ENCODE assay signal across 8 mouse cellular contexts in the genomic region with DNA sequence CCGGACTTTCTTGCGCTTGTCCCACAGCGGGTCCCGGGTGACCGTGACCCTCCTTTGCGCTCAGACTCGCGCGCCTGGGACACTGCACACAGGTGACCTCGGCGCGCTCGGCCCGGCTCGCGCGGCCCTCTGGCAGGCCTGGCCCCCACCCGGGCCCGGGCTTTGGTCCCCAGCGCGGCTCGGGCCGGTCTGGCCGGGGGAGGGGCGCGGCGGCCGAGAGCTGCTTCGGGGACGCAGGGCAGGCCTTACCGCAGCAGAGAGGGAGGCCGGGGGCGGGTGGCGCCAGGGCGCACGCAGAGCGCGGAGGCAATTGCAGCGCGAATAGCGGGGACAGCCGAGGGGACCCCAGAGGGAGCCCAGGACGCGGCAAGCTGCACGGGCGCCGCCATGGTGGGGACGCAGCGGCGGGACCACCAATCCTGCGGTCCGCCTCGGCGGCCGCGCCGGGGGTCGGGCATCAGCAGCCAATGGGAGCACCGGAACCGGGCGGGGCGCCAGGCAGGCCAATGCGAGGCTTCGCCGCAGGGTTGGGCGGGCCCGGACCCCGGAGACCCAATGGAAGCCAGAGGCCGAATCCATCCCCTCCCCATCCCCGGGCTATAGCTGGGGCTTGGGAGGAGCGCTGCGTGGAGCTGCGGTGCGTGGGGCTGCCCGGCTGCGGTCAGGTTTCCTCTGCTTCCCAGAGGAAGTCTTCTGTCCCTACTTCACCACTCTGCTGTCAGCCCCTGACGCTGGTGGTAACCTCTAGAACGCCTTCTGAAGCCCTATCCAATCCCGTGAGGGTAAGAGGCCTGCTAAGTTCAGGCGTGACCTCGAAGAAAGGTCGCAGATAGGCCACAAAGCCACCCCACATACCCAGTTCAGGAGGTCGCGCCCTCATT. TPM values are rescaled to one million over a fixed set of nuclear protein-coding genes. Genes with fewer than 3 reads are reported as not detected.
DNase-seq lines count a peak whose midpoint lies in the region; ATAC-seq and TF ChIP-seq lines count a peak whose summit lies in the region.

Gene St3gal3, minus strand, starts transcription at position 430 of the 881 bp plus-strand sequence.

- H3K4me2 ChIP-seq in heart, embryonic 11.5 days: peak within 1 kb of the TSS; percentile 78
- H3K4me2 ChIP-seq in kidney, embryonic 16.5 days (replicated peaks; ENCODE audit: low read depth, low read length): peak within 1 kb of the TSS; percentile 84
- H3K4me2 ChIP-seq in myocyte (ENCODE audit: low read depth): peak within 1 kb of the TSS; percentile 89

- H3K27me3 ChIP-seq in heart, embryonic 11.5 days (ENCODE audit: control insufficient read depth, insufficient read depth, low read length): no peaks in the 10 kb centered on the region
- no peaks in the 10 kb centered on the region for H3K27me3 ChIP-seq in kidney, embryonic 16.5 days (ENCODE audit: insufficient read depth, low read length)
- H3K27me3 ChIP-seq in liver, adult 2 months (ENCODE audit: control insufficient read depth, insufficient read depth, low read length): no peaks in the 10 kb centered on the region
- no peaks in the 10 kb centered on the region for H3K27me3 ChIP-seq in myocyte (ENCODE audit: control insufficient read depth, insufficient read depth, insufficient read length)
- H3K27me3 ChIP-seq in splenic B cell, adult 2 months (ENCODE audit: control insufficient read depth, insufficient read depth, low read length, poor library complexity, severe bottlenecking): no peaks in the 10 kb centered on the region

- H3K79me2 ChIP-seq in liver, adult 2 months (ENCODE audit: control insufficient read depth, insufficient read depth, low read length): peaks cover 18% of the 10 kb centered on the region
- H3K79me2 ChIP-seq in myocyte (ENCODE audit: control insufficient read depth, insufficient read depth): peaks cover 24% of the 10 kb centered on the region

- TF ChIP-seq POLR2A in liver, adult 2 months (IDR thresholded peaks at IDR 0.05; ENCODE audit: extremely low read depth, insufficient read depth, low read length): peak; percentile 82
- peak; percentile 74 for TF ChIP-seq POLR2A in myocyte (IDR thresholded peaks at IDR 0.05; ENCODE audit: insufficient read length, low read depth)

- no peaks in the 10 kb centered on the region for H3K9me3 ChIP-seq in heart, embryonic 11.5 days (replicated peaks; ENCODE audit: control insufficient read depth, low read length)
- no peaks in the 10 kb centered on the region for H3K9me3 ChIP-seq in kidney, embryonic 16.5 days (ENCODE audit: low read length)

- peak within 1 kb of the TSS; percentile 30 for H3K27ac ChIP-seq in heart, embryonic 11.5 days (ENCODE audit: low read depth, low read length)
- peak within 1 kb of the TSS; percentile 72 for H3K27ac ChIP-seq in kidney, embryonic 16.5 days (ENCODE audit: low read length)
- H3K27ac ChIP-seq in liver, adult 2 months (replicated peaks; ENCODE audit: insufficient read depth, low read depth, low read length): peak within 1 kb of the TSS; percentile 96

- under 1% methylated on average over 83 of the region's 84 CpGs for WGBS in heart, embryonic 11.5 days (ENCODE audit: insufficient replicate concordance)
- WGBS in kidney, embryonic 16.5 days: under 1% methylated on average over 79 of the region's 84 CpGs
- WGBS in liver, adult 2 months: under 1% methylated on average over 82 of the region's 84 CpGs

- no peaks in the 10 kb centered on the region; the same call in 1 of the 2 replicates for H3K4me1 ChIP-seq in heart, embryonic 11.5 days (ENCODE audit: control insufficient read depth, insufficient read depth, low read length)
- H3K4me1 ChIP-seq in kidney, embryonic 16.5 days (ENCODE audit: insufficient read depth, low read length): peaks cover 11% of the 10 kb centered on the region
- H3K4me1 ChIP-seq in liver, adult 2 months (ENCODE audit: control insufficient read depth, insufficient read depth, low read length): peaks cover 36% of the 10 kb centered on the region

- peak within 1 kb of the TSS; percentile 32 for H3ac ChIP-seq in myocyte (ENCODE audit: control insufficient read depth, insufficient read length)

- ATAC-seq in erythroblast, adult 5-6 weeks (replicated peaks; ENCODE audit: low FRiP score, poor library complexity, severe bottlenecking): peak; percentile 97
- peak; percentile 98 for ATAC-seq in heart, embryonic 11.5 days (replicated peaks; ENCODE audit: insufficient number of reproducible peaks, low FRiP score, low TSS enrichment)
- ATAC-seq in kidney, embryonic 16.5 days (ENCODE audit: low FRiP score, low TSS enrichment): peak; percentile 99

- H3K9ac ChIP-seq in heart, embryonic 11.5 days (ENCODE audit: low read depth, low read length): peak within 1 kb of the TSS; percentile 79
- peak within 1 kb of the TSS; percentile 83 for H3K9ac ChIP-seq in kidney, embryonic 16.5 days (replicated peaks; ENCODE audit: low read length)
- H3K9ac ChIP-seq in liver, adult 2 months (ENCODE audit: low read depth, low read length): peak within 1 kb of the TSS; percentile 99

- H3K4me3 ChIP-seq in heart, embryonic 11.5 days (ENCODE audit: low read depth, low read length): peak within 1 kb of the TSS; percentile 79
- peak within 1 kb of the TSS; percentile 82 for H3K4me3 ChIP-seq in kidney, embryonic 16.5 days (ENCODE audit: low read length)
- H3K4me3 ChIP-seq in liver, adult 2 months (ENCODE audit: insufficient read depth, low read depth, low read length): peak within 1 kb of the TSS; percentile 96
- H3K4me3 ChIP-seq in myocyte: peak within 1 kb of the TSS; percentile 44

- peaks cover 19% of the 10 kb centered on the region for H3K36me3 ChIP-seq in heart, embryonic 11.5 days (ENCODE audit: control insufficient read depth, insufficient read depth, low read length)
- peaks cover 30% of the 10 kb centered on the region for H3K36me3 ChIP-seq in kidney, embryonic 16.5 days (ENCODE audit: insufficient read depth, low read length)
- no peaks in the 10 kb centered on the region for H3K36me3 ChIP-seq in liver, adult 2 months (ENCODE audit: control insufficient read depth, insufficient read depth, low read length)
- peaks cover 15% of the 10 kb centered on the region for H3K36me3 ChIP-seq in myocyte (ENCODE audit: control insufficient read depth, insufficient read depth)
- no peaks in the 10 kb centered on the region for H3K36me3 ChIP-seq in splenic B cell, adult 2 months (ENCODE audit: control insufficient read depth, insufficient read depth, low read length, poor library complexity, severe bottlenecking)

- DNase-seq in B cell, adult 2 months: peak; percentile 86 to 87
- peak; percentile 99 for DNase-seq in brain, adult 2 months (ENCODE audit: low read depth, low spot score)
- DNase-seq in liver, adult 2 months (ENCODE audit: extremely low read depth, low read depth, low spot score): peak; percentile 80
- DNase-seq in splenic B cell, adult 2 months (ENCODE audit: low read depth, low spot score): peak; percentile 84

- no peak for TF ChIP-seq CTCF in liver, adult 2 months (IDR thresholded peaks at IDR 0.05; ENCODE audit: low read depth, low read length)

TF ChIP-seq in myocyte, 11 proteins besides CTCF, POLR2A, EP300 and RAD21:
- no peak for TF ChIP-seq TCF12 (IDR thresholded peaks at IDR 0.05; ENCODE audit: insufficient read depth, poor library complexity, severe bottlenecking)
- TF ChIP-seq SRF (IDR thresholded peaks at IDR 0.05; ENCODE audit: control insufficient read depth, insufficient read length, low read depth): no peak
- TF ChIP-seq CEBPB (IDR thresholded peaks at IDR 0.05; ENCODE audit: insufficient read depth, poor library complexity, severe bottlenecking): no peak
- TF ChIP-seq USF1 (IDR thresholded peaks at IDR 0.05; ENCODE audit: low read depth): no peak
- TF ChIP-seq POLR2AphosphoS2 (IDR thresholded peaks at IDR 0.05; ENCODE audit: insufficient read length, low read depth): peak; percentile 91
- no peak for TF ChIP-seq REST (IDR thresholded peaks at IDR 0.05; ENCODE audit: insufficient read depth, insufficient read length)
- no peak for TF ChIP-seq MYOG (IDR thresholded peaks at IDR 0.05; ENCODE audit: control insufficient read depth in 1 of 3, insufficient read depth in 1 of 3, insufficient read length in 2 of 3, low read depth in 2 of 3)
- no peak for TF ChIP-seq MAX (IDR thresholded peaks at IDR 0.05; ENCODE audit: low read depth)
- peak; percentile 3 for TF ChIP-seq TCF3 (IDR thresholded peaks at IDR 0.05; ENCODE audit: insufficient read length, low read depth)
- TF ChIP-seq E2F4 (IDR thresholded peaks at IDR 0.05; ENCODE audit: insufficient read depth): no peak
- no peak for TF ChIP-seq MYOD1 (IDR thresholded peaks at IDR 0.05; ENCODE audit: control insufficient read depth in 1 of 3, insufficient read length in 2 of 3, low read depth in 2 of 3)

RNA-seq across cellular contexts. Expression of gene St3gal3, which starts in this region (rescaled TPM):
- total RNA-seq in erythroblast, adult 5-6 weeks (2015; ENCODE audit: low replicate concordance): 0.42 and 7.9 TPM in 2 replicates
- total RNA-seq in erythroblast, adult 5-6 weeks (2017; ENCODE audit: low replicate concordance): 2.2 and 2.6 TPM in 2 replicates
- 5.2 and 6.9 TPM in 2 replicates for polyA plus RNA-seq in heart, embryonic 11.5 days (2014; fragmentation: Nextera tagmentation; extraction: Ambion mirVana)
- polyA plus RNA-seq in kidney, embryonic 16.5 days (2015; fragmentation: Nextera tagmentation; extraction: Ambion mirVana): 8.7 and 9.2 TPM in 2 replicates
- total RNA-seq in liver, adult 2 months (2014; rRNA removed): 27.9 and 38.3 TPM in 2 replicates
- 44.9 and 47.5 TPM in 2 replicates for polyA plus RNA-seq in liver, adult 2 months (2012; rRNA removed)
- 45.1 TPM for polyA plus RNA-seq in myocyte (2012; fragmentation: generic; extraction: Trizol)

Comparison
In these comparisons a context has a peak if more than half of its experiments do, and no peak if none do; other contexts are left out.
1. Peak in every context shown above with its lines: DNase-seq, ATAC-seq, H3K4me3 ChIP-seq and H3K27ac ChIP-seq.
2. H3K27ac ChIP-seq: peak in every context shown above with its lines; median percentile 96 in liver, adult 2 months; 72 in kidney, embryonic 16.5 days; 30 in heart, embryonic 11.5 days.
3. H3K4me3 ChIP-seq: peak in every context shown above with its lines; median percentile 96 in liver, adult 2 months; 82 in kidney, embryonic 16.5 days; 79 in heart, embryonic 11.5 days; 44 in myocyte.